Comparison of ENCODE assay signal across 24 mouse cellular contexts in genomic region chr2:144485439-144485838, GRCm38 (mm10).
"Had no signal": no experiment of that assay in that cellular context is flagged by ENCODE, and none has a peak within 500 bp of the region (broad histone marks: within the 10 kb centered on the region; RNA-seq: fewer than 3 reads in every experiment).

No protein-coding gene starts in this region.

- H3K27me3 ChIP-seq: heart, embryonic 13.5 days; heart, embryonic 15.5 days; hindbrain, embryonic 12.5 days; hindbrain, embryonic 15.5 days; limb, embryonic 13.5 days; limb, embryonic 15.5 days; liver, embryonic 12.5 days had no signal

- DNase-seq: gastrocnemius, adult 2 months; gastrocnemius, postnatal 10 days; gastrocnemius, postnatal 25 days; heart, postnatal 4 days; kidney, adult 11 months; kidney, adult 8-10 months; kidney, postnatal 14 days; kidney, postnatal 36 days; layer of hippocampus, adult 9-11 months; layer of hippocampus, postnatal 36 days; left cerebral cortex, postnatal 4 days; lung, adult 18-20 months had no signal

- ATAC-seq: forebrain, embryonic 16.5 days; hindbrain, postnatal 0 days; intestine, embryonic 16.5 days; liver, embryonic 12.5 days had no signal

- H3K9me3 ChIP-seq: heart, embryonic 13.5 days; heart, embryonic 15.5 days; hindbrain, embryonic 10.5 days; hindbrain, embryonic 12.5 days; hindbrain, embryonic 15.5 days; limb, embryonic 13.5 days; limb, embryonic 15.5 days; liver, embryonic 12.5 days had no signal

- H3K4me2 ChIP-seq: heart, embryonic 13.5 days; heart, embryonic 15.5 days; hindbrain, embryonic 12.5 days; hindbrain, embryonic 15.5 days; limb, embryonic 13.5 days; limb, embryonic 15.5 days; liver, embryonic 12.5 days had no signal

- H3K4me3 ChIP-seq: gastrocnemius, adult 2 months; heart, embryonic 13.5 days; heart, embryonic 15.5 days; hindbrain, embryonic 10.5 days; hindbrain, embryonic 12.5 days; hindbrain, embryonic 15.5 days; limb, embryonic 13.5 days; limb, embryonic 15.5 days; liver, embryonic 12.5 days had no signal

- H3K9ac ChIP-seq: heart, embryonic 13.5 days; heart, embryonic 15.5 days; hindbrain, embryonic 12.5 days; hindbrain, embryonic 15.5 days; limb, embryonic 13.5 days; limb, embryonic 15.5 days; liver, embryonic 12.5 days; liver, embryonic 14.5 days had no signal

- H3K27ac ChIP-seq: gastrocnemius, adult 2 months; heart, embryonic 13.5 days; heart, embryonic 15.5 days; hindbrain, embryonic 10.5 days; hindbrain, embryonic 12.5 days; hindbrain, embryonic 15.5 days; hindbrain, postnatal 0 days; limb, embryonic 13.5 days; limb, embryonic 15.5 days; liver, embryonic 12.5 days; liver, embryonic 14.5 days had no signal

- H3K36me3 ChIP-seq: heart, embryonic 13.5 days; heart, embryonic 15.5 days; hindbrain, embryonic 10.5 days; limb, embryonic 13.5 days; limb, embryonic 15.5 days; liver, embryonic 12.5 days had no signal

- H3K4me1 ChIP-seq: heart, embryonic 13.5 days; heart, embryonic 15.5 days; hindbrain, embryonic 10.5 days; hindbrain, embryonic 12.5 days; hindbrain, embryonic 15.5 days; liver, embryonic 12.5 days had no signal
